Mouse (Mus musculus) megakaryocyte, adult 5-6 weeks (primary cell): ENCODE results near the gene Opcml. TPM values are rescaled to one million over a fixed set of nuclear protein-coding genes. Genes with fewer than 3 reads are reported as not detected.

ENCODE experiments used
- ATAC-seq: 2 replicates; pipeline ENCODE4 v1.8.0; 2016; ENCODE audit warnings: mild to moderate bottlenecking, inconsistent platforms; ENCODE audit not compliant: poor library complexity, severe bottlenecking
- total RNA-seq, 2 experiments: library from RNA; stranded (forward) in 1 of 2; stranded (reverse) in 1 of 2; fragments of 153-499, 151-499 nt in 1 of 2; fragments of 221-1000, 200-1000 nt in 1 of 2; gene quantifications; 2 replicates each; pipeline versions ENCODE4 v1.2.3 to v1.2.4; 2015 to 2017

Opcml gene
- total RNA-seq, 2 experiments from 2014 or later = not detected

- no peak for ATAC-seq
These were observed 33.8 kb downstream of the Opcml start for GRCm38 (mm10) chr9:27824424-27824823.

DNA sequence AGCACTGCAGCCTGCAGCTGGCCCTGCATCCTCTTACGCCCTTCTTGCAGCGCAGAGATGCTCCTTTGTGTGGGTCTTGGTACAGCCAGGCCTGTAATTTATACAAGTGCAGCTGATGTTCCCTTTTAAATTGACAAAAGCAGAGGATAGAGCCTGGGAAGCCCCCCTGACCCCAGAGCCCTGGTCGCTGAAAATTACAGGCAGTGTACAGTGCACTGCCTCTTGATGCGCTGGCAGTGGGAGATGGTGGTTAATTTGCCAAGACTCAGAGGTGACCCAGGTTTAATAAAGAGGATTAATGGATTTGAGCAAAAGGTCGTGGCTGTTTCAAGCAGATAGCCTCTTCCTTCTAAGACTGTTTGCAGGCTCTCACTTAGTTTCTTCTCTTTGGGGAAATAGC lies 39.9 kb downstream of the Opcml start:
- no peak for ATAC-seq

DNA sequence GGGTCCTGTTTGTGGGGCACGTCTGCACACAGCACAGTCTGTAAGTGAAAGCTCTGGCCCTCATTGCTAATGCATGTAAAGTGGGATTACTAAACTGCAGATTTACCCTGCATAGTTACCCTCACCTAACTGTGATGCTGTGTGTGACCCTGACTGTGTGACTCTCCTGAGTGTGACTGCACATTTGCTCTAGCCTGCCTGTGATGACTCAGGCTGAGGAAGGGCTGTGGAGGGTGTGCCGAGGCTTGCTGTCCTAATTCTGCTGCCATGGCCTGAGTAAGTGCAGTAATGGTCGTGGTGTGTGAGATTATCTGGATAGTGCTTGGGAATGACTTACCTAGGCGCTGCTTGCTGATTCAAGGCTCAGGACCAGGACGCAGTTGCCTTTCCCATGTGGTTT lies 52.2 kb downstream of the Opcml start:
- no peak for ATAC-seq

GRCm38 (mm10) chr9:27871624-27872023 lies 81.0 kb downstream of the Opcml start:
- no peak for ATAC-seq

- ATAC-seq = no peak
These were observed 99.1 kb downstream of the Opcml start for GRCm38 (mm10) chr9:27889636-27890035.

GRCm38 (mm10) chr9:27917250-27917649 lies 126.7 kb downstream of the Opcml start:
- ATAC-seq = no peak

DNA sequence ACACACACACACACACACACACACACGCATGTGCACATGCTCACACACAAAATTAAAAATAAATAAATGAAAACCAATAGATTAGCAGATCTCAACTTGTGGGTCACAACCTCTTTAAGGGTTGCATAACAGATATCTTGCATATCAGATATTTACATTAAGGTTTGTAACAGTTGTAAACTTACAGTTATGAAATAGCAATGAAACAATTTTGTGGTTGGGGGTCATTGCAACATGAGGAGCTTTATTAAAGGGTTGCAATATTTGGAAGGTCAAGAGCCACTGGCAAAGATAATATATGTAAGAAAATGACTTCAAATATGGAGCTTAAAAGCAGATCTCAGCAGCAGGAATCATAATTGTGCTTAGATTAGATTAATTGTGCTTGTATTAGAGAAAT lies 132.9 kb downstream of the Opcml start:
- no peak for ATAC-seq

- no peak for ATAC-seq
These were observed 133.6 kb downstream of the Opcml start for GRCm38 (mm10) chr9:27923945-27924825.

DNA sequence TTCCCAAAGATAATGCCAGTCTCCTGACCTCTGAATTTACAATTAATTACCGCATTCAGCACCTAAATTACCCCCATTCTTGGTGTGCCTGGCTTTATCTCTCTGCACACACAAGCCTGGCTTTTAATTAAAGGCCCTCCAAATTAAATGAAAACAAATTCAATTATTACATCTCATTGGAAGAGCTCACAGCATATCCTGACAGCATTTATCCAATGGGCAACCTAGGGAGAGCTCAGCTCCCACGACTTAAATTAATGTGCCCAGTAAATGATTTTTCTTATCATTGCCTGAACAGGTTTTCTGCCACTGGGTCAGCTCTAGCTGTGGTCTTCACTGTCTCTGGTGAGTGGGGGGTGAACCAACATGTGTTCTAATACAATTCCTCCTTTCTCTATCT lies 135.1 kb downstream of the Opcml start:
- ATAC-seq = no peak

- no peak for ATAC-seq
These were observed 146.7 kb downstream of the Opcml start for GRCm38 (mm10) chr9:27937253-27937652.

DNA sequence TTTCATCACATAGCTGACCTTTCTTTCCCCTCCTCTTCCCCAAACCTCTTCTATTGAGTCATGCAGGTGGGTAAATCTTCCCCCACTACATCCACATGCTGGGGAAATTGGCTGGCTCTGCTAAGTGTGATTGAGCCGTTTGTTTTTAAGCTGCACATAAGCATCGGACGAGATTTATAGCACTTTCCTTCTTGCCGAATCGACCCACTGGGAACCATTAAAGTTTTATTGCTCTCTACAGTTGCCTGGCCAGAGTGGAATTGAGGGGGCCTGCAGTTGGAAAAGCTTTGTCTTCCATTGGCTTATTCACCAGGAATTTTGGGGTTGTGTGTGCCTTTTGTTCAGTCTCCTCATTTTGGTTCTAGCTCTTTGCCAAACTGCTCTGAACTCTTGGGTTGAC lies 147.1 kb downstream of the Opcml start:
- no peak for ATAC-seq

GRCm38 (mm10) chr9:27945323-27946010 lies 154.9 kb downstream of the Opcml start:
- ATAC-seq = no peak

- ATAC-seq = no peak
These were observed 160.5 kb downstream of the Opcml start for GRCm38 (mm10) chr9:27951110-27951509.

GRCm38 (mm10) chr9:27961682-27962081 lies 171.1 kb downstream of the Opcml start:
- ATAC-seq = no peak

- ATAC-seq = no peak
These were observed 172.8 kb downstream of the Opcml start for GRCm38 (mm10) chr9:27963385-27963784.

DNA sequence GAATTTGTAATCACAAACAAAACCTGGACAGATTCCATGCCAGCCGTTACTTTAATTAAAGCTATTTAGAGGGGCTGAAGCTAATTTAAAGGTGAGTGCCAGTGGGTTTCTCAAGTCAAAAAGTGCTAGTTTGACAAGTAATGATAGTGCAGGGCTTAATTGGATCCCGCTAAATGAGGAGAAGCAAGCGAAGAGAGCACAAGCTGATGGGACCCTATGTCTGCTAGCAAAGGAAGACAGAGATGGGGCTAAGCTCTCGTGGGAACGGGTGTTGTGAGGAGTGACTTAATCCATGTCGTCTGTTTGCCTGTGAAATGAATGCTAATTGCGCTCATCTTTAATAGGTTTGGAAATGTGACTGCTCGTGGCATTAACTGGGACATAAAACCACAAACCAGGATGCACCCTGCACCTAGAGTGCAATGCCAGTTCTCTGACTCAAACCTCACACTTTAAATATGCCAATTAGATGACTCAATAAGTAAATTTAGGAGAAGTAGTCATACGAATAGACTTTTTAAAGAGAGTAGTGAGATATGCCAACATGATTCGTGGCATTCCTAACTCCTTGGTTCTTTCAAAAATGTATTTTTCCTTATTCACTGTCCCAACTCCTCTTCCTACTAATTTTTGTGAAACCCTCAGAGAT lies 174.5 kb downstream of the Opcml start:
- ATAC-seq = no peak

DNA sequence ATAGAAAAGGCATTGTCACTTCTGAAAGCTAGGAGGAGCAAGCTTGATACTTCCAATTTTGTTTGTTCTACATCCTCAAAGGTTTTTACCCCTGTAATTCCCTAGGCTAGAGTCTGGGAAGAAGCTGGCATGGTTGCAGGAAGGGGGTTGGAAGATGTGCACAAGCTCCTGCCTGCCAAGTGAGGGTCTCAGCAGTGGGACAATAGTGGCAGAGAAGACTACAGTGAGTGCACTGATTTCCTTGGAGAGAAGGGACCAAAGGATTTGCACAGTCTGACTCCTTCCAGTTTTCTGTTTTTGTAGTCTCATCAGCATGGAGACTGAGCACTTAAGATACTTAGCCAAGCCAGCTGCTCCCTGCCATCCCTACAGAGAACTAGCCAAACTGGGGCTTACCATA lies 177.7 kb downstream of the Opcml start:
- no peak for ATAC-seq

DNA sequence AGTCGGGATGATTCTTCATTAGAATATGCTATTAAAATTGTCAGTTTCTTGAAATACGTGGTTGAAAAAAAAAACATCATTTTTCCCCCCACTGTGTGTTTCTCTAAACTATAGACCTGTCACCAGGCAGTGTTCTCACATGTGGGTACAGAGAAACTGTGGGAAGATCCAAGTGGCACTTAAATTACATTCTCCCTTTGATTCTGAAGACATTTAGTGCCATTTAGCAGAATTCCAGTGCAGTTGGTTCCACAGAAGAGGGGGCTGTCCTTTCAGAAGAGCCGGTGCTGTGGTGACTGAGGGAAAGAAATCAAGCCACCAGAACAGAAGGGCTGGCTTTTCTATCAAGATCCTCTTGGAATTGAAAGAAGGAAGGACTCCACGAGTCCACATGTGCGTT lies 181.7 kb downstream of the Opcml start:
- no peak for ATAC-seq

GRCm38 (mm10) chr9:27982576-27982975 lies 192.0 kb downstream of the Opcml start:
- ATAC-seq = no peak

GRCm38 (mm10) chr9:27986604-27987588 lies 196.3 kb downstream of the Opcml start:
- ATAC-seq = no peak

DNA sequence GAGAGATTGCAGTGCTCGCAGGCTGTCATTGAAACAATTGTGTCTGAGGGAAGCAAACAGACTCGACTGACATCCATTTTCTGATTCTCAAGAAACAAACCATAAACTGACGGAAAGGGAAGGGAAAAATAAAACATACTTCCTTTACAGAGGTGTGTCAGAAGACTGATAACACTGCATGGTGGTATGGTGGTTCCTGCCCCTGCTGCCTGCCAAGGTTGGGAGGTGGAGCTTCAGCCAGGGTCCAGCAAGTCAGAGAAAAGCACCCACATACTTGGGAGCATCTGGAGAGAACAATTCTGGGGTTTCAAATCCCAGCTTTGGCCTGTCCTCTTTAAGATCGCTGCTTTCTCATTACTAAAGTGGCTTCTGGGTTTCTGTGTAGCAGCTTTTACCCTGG lies 201.0 kb downstream of the Opcml start:
- ATAC-seq = no peak
